22 mouse cellular contexts compared by ENCODE assay signal in genomic region chr8:80031330-80032293, GRCm38 (mm10). TPM values are rescaled to one million over a fixed set of nuclear protein-coding genes. Genes with fewer than 3 reads are reported as not detected.
A peak's percentile ranks its signal among the peaks of the same experiment; 100 is the strongest.
DNase-seq lines count a peak whose midpoint lies in the region; ATAC-seq and TF ChIP-seq lines count a peak whose summit lies in the region.
"Had no signal": no experiment of that assay in that cellular context is flagged by ENCODE, and none has a peak within 500 bp of the region (broad histone marks: within the 10 kb centered on the region; RNA-seq: fewer than 3 reads in every experiment).

No protein-coding gene starts in this region.

- H3K36me3 ChIP-seq in kidney, embryonic 16.5 days (ENCODE audit: insufficient read depth, low read length) = no peaks in the 10 kb centered on the region
- H3K36me3 ChIP-seq in limb, embryonic 10.5 days = no peaks in the 10 kb centered on the region
- H3K36me3 ChIP-seq: forebrain, embryonic 10.5 days; hindbrain, embryonic 12.5 days; midbrain, embryonic 15.5 days; neural tube, embryonic 15.5 days had no signal

- peak overlapping the region; percentile 53; the same call in 1 of the 2 replicates for H3K27ac ChIP-seq in kidney, embryonic 16.5 days (ENCODE audit: low read length)
- H3K27ac ChIP-seq in limb, embryonic 10.5 days = 0 out of 2 replicates have a peak overlapping the region, but pooled peaks have one; percentile 0
- H3K27ac ChIP-seq in layer of hippocampus, adult 2 months = no peak overlapping the region
- H3K27ac ChIP-seq: forebrain, embryonic 10.5 days; hindbrain, embryonic 12.5 days; midbrain, embryonic 15.5 days; neural tube, embryonic 15.5 days had no signal

- no peak overlapping the region for H3K9ac ChIP-seq in kidney, embryonic 16.5 days (replicated peaks; ENCODE audit: low read length)
- H3K9ac ChIP-seq: forebrain, postnatal 0 days; hindbrain, embryonic 12.5 days; midbrain, embryonic 15.5 days; neural tube, embryonic 15.5 days had no signal

- 25% methylated on average over 15 of the region's 15 CpGs for WGBS in kidney, embryonic 16.5 days
- 40% methylated on average over 15 of the region's 15 CpGs for whole genome bisulfite sequencing in limb, embryonic 10.5 days

- H3K9me3 ChIP-seq in kidney, embryonic 16.5 days (ENCODE audit: low read length) = no peaks in the 10 kb centered on the region
- H3K9me3 ChIP-seq in limb, embryonic 10.5 days (replicated peaks) = no peaks in the 10 kb centered on the region
- H3K9me3 ChIP-seq: forebrain, embryonic 10.5 days; hindbrain, embryonic 12.5 days; midbrain, embryonic 15.5 days; neural tube, embryonic 15.5 days had no signal

- DNase-seq in kidney, postnatal 14 days = no peak
- peak; percentile 39 for DNase-seq in embryo, embryonic 9.5 days (ENCODE audit: extremely low spot score)
- DNase-seq in limb, embryonic 10.5 days (ENCODE audit: low spot score) = no peak
- DNase-seq in heart, adult 11 months = no peak
- no peak for DNase-seq in heart, adult 18-20 months
- DNase-seq in layer of hippocampus, adult 2 months (ENCODE audit: low spot score in 2 of 2) = no peak
- DNase-seq: cerebellum, adult 8-10 months; forebrain, postnatal 0 days; heart, postnatal 10 days; layer of hippocampus, postnatal 36 days; lung, adult 2 months; thymus, postnatal 25 days had no signal

- no peak overlapping the region for H3K4me3 ChIP-seq in kidney, embryonic 16.5 days (ENCODE audit: low read length)
- H3K4me3 ChIP-seq in limb, embryonic 10.5 days = no peak overlapping the region
- no peak overlapping the region for H3K4me3 ChIP-seq in layer of hippocampus, adult 2 months
- H3K4me3 ChIP-seq: forebrain, embryonic 10.5 days; hindbrain, embryonic 12.5 days; midbrain, embryonic 15.5 days; myocyte; neural tube, embryonic 15.5 days had no signal

- H3K27me3 ChIP-seq in kidney, embryonic 16.5 days (ENCODE audit: insufficient read depth, low read length) = no peaks in the 10 kb centered on the region
- no peaks in the 10 kb centered on the region for H3K27me3 ChIP-seq in limb, embryonic 10.5 days (ENCODE audit: low read depth, poor library complexity, severe bottlenecking)
- H3K27me3 ChIP-seq: CH12.LX; neural tube, embryonic 15.5 days had no signal

- H3K4me2 ChIP-seq in kidney, embryonic 16.5 days (replicated peaks; ENCODE audit: low read depth, low read length) = peak overlapping the region; percentile 37
- H3K4me2 ChIP-seq: heart, embryonic 11.5 days; hindbrain, embryonic 12.5 days; liver, embryonic 11.5 days; midbrain, embryonic 15.5 days; neural tube, embryonic 15.5 days had no signal

- ATAC-seq in kidney, embryonic 16.5 days (ENCODE audit: low FRiP score, low TSS enrichment) = peak; percentile 87
- ATAC-seq: forebrain, postnatal 0 days; midbrain, embryonic 15.5 days had no signal

- no peak for TF ChIP-seq CTCF in layer of hippocampus, adult 2 months (conservative IDR thresholded peaks at IDR 0.05)

- H3K4me1 ChIP-seq in kidney, embryonic 16.5 days (ENCODE audit: insufficient read depth, low read length) = peaks cover 21% of the 10 kb centered on the region
- H3K4me1 ChIP-seq in limb, embryonic 10.5 days = peaks cover 64% of the 10 kb centered on the region

RNA-seq across cellular contexts. Expression of gene Hhip, which starts 26.2 kb away (rescaled TPM):
- polyA plus RNA-seq in kidney, embryonic 16.5 days (2015; fragmentation: Nextera tagmentation; extraction: Ambion mirVana) = 3.4 TPM in 2 replicates
- polyA plus RNA-seq in limb, embryonic 10.5 days (2016; fragmentation: Nextera tagmentation; extraction: Ambion mirVana) = 1.6 and 1.7 TPM in 2 replicates
- not detected for total RNA-seq in heart, adult 18-20 months (2021)
- total RNA-seq in layer of hippocampus, adult 2 months (2021) = 1 to 10 TPM; 3.2 to 3.9 TPM
- total RNA-seq: CH12.LX; megakaryocyte-erythroid progenitor cell, adult 5-6 weeks had no signal
